Mouse (Mus musculus) MEL (cell line): ENCODE data around the gene Tmbim6. TPM values are rescaled to one million over a fixed set of nuclear protein-coding genes. Genes with fewer than 3 reads are reported as not detected.

Experiments
- DNase-seq: peaks from one replicate; pipeline ENCODE4 v3.0.0; 2011; ENCODE audit warnings: low read depth, low spot score
- H3K27ac ChIP-seq: 2 replicates; pipeline ENCODE4 v1.5.1; 2012; ENCODE audit warnings: low read depth, mild to moderate bottlenecking, control low read depth, low read length, moderate library complexity; ENCODE audit not compliant: control insufficient read depth
- H3K27me3 ChIP-seq, 2 experiments: fragments of 150-350 bp in 1 of 2; sonication (generic) in 1 of 2; 2 replicates each; pipeline ENCODE4 v1.6.1; 2012; ENCODE audit warnings: low read length in 2 of 2, mild to moderate bottlenecking in 2 of 2, improper control_type of control experiment in 1 of 2, moderate library complexity in 1 of 2; ENCODE audit not compliant: insufficient read depth in 2 of 2, control insufficient read depth in 1 of 2
- H3K36me3 ChIP-seq, 2 experiments: 2 replicates each; pipeline ENCODE4 v1.6.1; 2012 to 2014; ENCODE audit warnings: low read length in 2 of 2, improper control_type of control experiment in 1 of 2, inconsistent platforms in 1 of 2, mild to moderate bottlenecking in 1 of 2; ENCODE audit not compliant: insufficient read depth in 2 of 2, control insufficient read depth in 1 of 2
- H3K4me1 ChIP-seq, 2 experiments: fragments of 150-350 bp in 1 of 2; sonication (generic) in 1 of 2; 2 replicates each; pipeline ENCODE4 v1.6.1; 2012; ENCODE audit warnings: low read length in 2 of 2, improper control_type of control experiment in 1 of 2, mild to moderate bottlenecking in 1 of 2; ENCODE audit not compliant: insufficient read depth in 2 of 2, control insufficient read depth in 1 of 2
- H3K4me3 ChIP-seq, 2 experiments: fragments of 150-350 bp in 1 of 2; sonication (generic) in 1 of 2; 2 replicates each; pipeline ENCODE4 v1.5.1; 2012; ENCODE audit warnings: low read depth in 2 of 2, low read length in 2 of 2, mild to moderate bottlenecking in 2 of 2, moderate library complexity in 2 of 2, control low read depth in 1 of 2, improper control_type of control experiment in 1 of 2; ENCODE audit not compliant: control insufficient read depth in 1 of 2, insufficient read depth in 1 of 2
- H3K79me2 ChIP-seq: 2 replicates; pipeline ENCODE4 v1.6.1; 2012; ENCODE audit warnings: mild to moderate bottlenecking, low read length, moderate library complexity; ENCODE audit not compliant: control insufficient read depth, poor library complexity, insufficient read depth
- H3K9ac ChIP-seq: 2 replicates; pipeline ENCODE4 v1.6.1; 2012; ENCODE audit warnings: low read depth, mild to moderate bottlenecking, control low read depth, low read length, moderate library complexity; ENCODE audit not compliant: control insufficient read depth, poor library complexity, severe bottlenecking
- H3K9me3 ChIP-seq: fragments of 150-350 bp; sonication (generic); replicated peaks from 2 replicates; pipeline ENCODE4 v1.6.1; 2012; ENCODE audit warnings: mild to moderate bottlenecking, low read length, improper control_type of control experiment, moderate library complexity; ENCODE audit not compliant: insufficient read depth
- BHLHE40 ChIP-seq: IDR thresholded peaks from 2 replicates; pipeline ENCODE4 v1.6.1; 2012; ENCODE audit warnings: low read depth, mild to moderate bottlenecking, inconsistent platforms, low read length, improper control_type of control experiment, borderline replicate concordance
- E2F4 ChIP-seq: IDR thresholded peaks from 2 replicates; pipeline ENCODE4 v1.6.1; 2011; ENCODE audit warnings: low read depth, low read length, improper control_type of control experiment, borderline replicate concordance
- EP300 ChIP-seq, 2 experiments: IDR thresholded peaks; 2 replicates each; pipeline ENCODE4 v1.6.1; 2011; ENCODE audit warnings: improper control_type of control experiment in 2 of 2, low read length in 2 of 2, low read depth in 1 of 2, mild to moderate bottlenecking in 1 of 2
- GABPA ChIP-seq: IDR thresholded peaks from 2 replicates; pipeline ENCODE4 v1.6.1; 2012; ENCODE audit warnings: low read depth, mild to moderate bottlenecking, inconsistent platforms, low read length, improper control_type of control experiment, moderate library complexity
- GATA1 ChIP-seq: IDR thresholded peaks from 2 replicates; pipeline ENCODE4 v1.6.1; 2011; ENCODE audit warnings: low read depth, low read length, improper control_type of control experiment
- HCFC1 ChIP-seq: IDR thresholded peaks from 2 replicates; pipeline ENCODE4 v1.6.1; 2012; ENCODE audit warnings: low read depth, mild to moderate bottlenecking, inconsistent platforms, low read length, improper control_type of control experiment, moderate library complexity
- MAFK ChIP-seq: IDR thresholded peaks from 2 replicates; pipeline ENCODE4 v1.6.1; 2011; ENCODE audit warnings: low read depth, mild to moderate bottlenecking, low read length, improper control_type of control experiment, borderline replicate concordance
- MAZ ChIP-seq: IDR thresholded peaks from 2 replicates; pipeline ENCODE4 v1.6.1; 2012; ENCODE audit warnings: low read depth, mild to moderate bottlenecking, inconsistent platforms, low read length, improper control_type of control experiment
- MEF2A ChIP-seq: IDR thresholded peaks from 2 replicates; pipeline ENCODE4 v1.6.1; 2014; ENCODE audit warnings: low read depth, mild to moderate bottlenecking, inconsistent platforms, low read length, improper control_type of control experiment; ENCODE audit not compliant: poor library complexity, insufficient replicate concordance, severe bottlenecking; ENCODE audit errors: extremely low read depth
- NRF1 ChIP-seq: IDR thresholded peaks from 2 replicates; pipeline ENCODE4 v1.6.1; 2014; ENCODE audit warnings: low read depth, mild to moderate bottlenecking, inconsistent platforms, low read length, improper control_type of control experiment, moderate library complexity; ENCODE audit not compliant: poor library complexity, insufficient read depth, severe bottlenecking
- POLR2AphosphoS2 ChIP-seq: IDR thresholded peaks from 2 replicates; pipeline ENCODE4 v1.6.1; 2011; ENCODE audit warnings: low read length, improper control_type of control experiment
- SMC3 ChIP-seq: IDR thresholded peaks from 2 replicates; pipeline ENCODE4 v1.6.1; 2011; ENCODE audit warnings: low read depth, low read length, improper control_type of control experiment
- TBP ChIP-seq: IDR thresholded peaks from 2 replicates; pipeline ENCODE4 v1.8.0; 2011; ENCODE audit warnings: low read depth, low read length, improper control_type of control experiment
- UBTF ChIP-seq: IDR thresholded peaks from 2 replicates; pipeline ENCODE4 v1.6.1; 2012; ENCODE audit warnings: low read depth, mild to moderate bottlenecking, inconsistent platforms, low read length, improper control_type of control experiment, moderate library complexity, borderline replicate concordance; ENCODE audit not compliant: insufficient read depth
- USF1 ChIP-seq: IDR thresholded peaks from 2 replicates; pipeline ENCODE4 v1.6.1; 2014; ENCODE audit warnings: low read depth, mild to moderate bottlenecking, inconsistent platforms, low read length, improper control_type of control experiment, moderate library complexity
- ZC3H11A ChIP-seq: IDR thresholded peaks from 2 replicates; pipeline ENCODE4 v1.6.1; 2012; ENCODE audit warnings: low read depth, mild to moderate bottlenecking, inconsistent platforms, low read length, improper control_type of control experiment
- ZKSCAN1 ChIP-seq: IDR thresholded peaks from 2 replicates; pipeline ENCODE4 v1.6.1; 2012; ENCODE audit warnings: low read depth, mild to moderate bottlenecking, inconsistent platforms, low read length, improper control_type of control experiment, moderate library complexity
- ZMIZ1 ChIP-seq: IDR thresholded peaks from 2 replicates; pipeline ENCODE4 v1.6.1; 2012; ENCODE audit warnings: low read depth, mild to moderate bottlenecking, inconsistent platforms, low read length, improper control_type of control experiment, moderate library complexity
- ZNF384 ChIP-seq: IDR thresholded peaks from 2 replicates; pipeline ENCODE4 v1.6.1; 2012; ENCODE audit warnings: low read depth, mild to moderate bottlenecking, inconsistent platforms, low read length, improper control_type of control experiment
- polyA plus RNA-seq, 2 experiments: library from polyadenylated mRNA; stranded (reverse) in 1 of 2; unstranded in 1 of 2; fragments of >175 nt in 1 of 2; fragments of >200 nt in 1 of 2; gene quantifications; 2 replicates each; pipeline versions ENCODE4 v1.2.1 to v1.2.4; 2012; ENCODE audit warnings: low replicate concordance in 2 of 2, low read depth in 1 of 2; ENCODE audit not compliant: insufficient read length in 2 of 2, insufficient read depth in 1 of 2, missing spikeins in 1 of 2
- total RNA-seq: library from RNA; depleted of rRNA; stranded (reverse); fragments of 300-350 nt; gene quantifications from 2 replicates; pipeline ENCODE4 v1.2.3, GENCODE M21; 2012

Tmbim6 gene
- total and polyA plus RNA-seq, 3 experiments: 243 to 339 TPM; not detected in 1

- H3K36me3 ChIP-seq: no peaks in the 10 kb centered on the region
These were observed 40.5 kb downstream of the Tmbim6 start for GRCm38 (mm10) chr15:99433081-99433718.

DNA sequence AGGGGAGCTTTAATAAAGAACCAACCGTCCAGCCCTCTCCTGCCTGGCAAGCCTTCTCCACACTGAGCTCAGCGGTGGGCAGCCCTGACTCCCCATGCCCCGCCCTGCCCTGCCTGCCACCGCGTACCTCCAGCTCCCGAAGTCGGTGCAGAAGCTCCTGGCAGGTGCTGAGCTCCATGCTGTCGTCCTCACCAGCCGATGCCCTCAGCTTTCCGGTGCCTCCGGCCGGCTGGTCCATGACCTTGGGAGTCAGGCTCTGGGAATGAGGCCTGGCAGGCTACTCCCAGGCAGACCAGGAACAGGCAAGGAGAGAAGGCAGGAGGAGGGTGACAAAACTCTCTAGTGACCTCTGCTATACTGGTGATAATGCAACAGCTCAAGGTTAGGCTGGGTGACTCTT lies 41.2 kb downstream of the Tmbim6 start:
- Histone ChIP-seq H3K4me3 (no peak overlapping the region), H3K79me2 (no peaks in the 10 kb centered on the region), H3K36me3 (no peaks in the 10 kb centered on the region), H3K27ac (no peak overlapping the region), H3K4me1 (no peaks in the 10 kb centered on the region), H3K27me3 (no peaks in the 10 kb centered on the region)
- DNase-seq: no peak
- TF ChIP-seq ZKSCAN1 (no peak), UBTF (no peak), HCFC1 (no peak), MAFK (no peak), SMC3 (no peak), MAZ (no peak)
- TF ChIP-seq, all 39 proteins: peak for 0
- no peak overlapping the region for H3K9ac ChIP-seq
- H3K9me3 ChIP-seq: no peaks in the 10 kb centered on the region

More at GRCm38 (mm10) chr15:99433081-99433718, 40.5 kb downstream of the Tmbim6 start:
- Histone ChIP-seq H3K9ac (no peak overlapping the region), H3K27ac (no peak overlapping the region), H3K9me3 (no peaks in the 10 kb centered on the region), H3K27me3 (no peaks in the 10 kb centered on the region), H3K4me3 (no peak overlapping the region), H3K79me2 (no peaks in the 10 kb centered on the region), H3K4me1 (no peaks in the 10 kb centered on the region)
- no peak for TF ChIP-seq ZMIZ1
- no peak for TF ChIP-seq ZKSCAN1
- TF ChIP-seq POLR2AphosphoS2: no peak
- no peak for TF ChIP-seq NRF1
- TF ChIP-seq BHLHE40: no peak
- no peak for TF ChIP-seq USF1
- no peak for TF ChIP-seq ZNF384
- TF ChIP-seq MEF2A: no peak
- TF ChIP-seq TBP: no peak
- TF ChIP-seq E2F4: no peak
- no peak for TF ChIP-seq GABPA
- TF ChIP-seq ZC3H11A: no peak
- no peak for TF ChIP-seq SMC3
- no peak for TF ChIP-seq EP300 (IDR thresholded peaks at IDR 0.05; ENCODE audit: low read depth in 1 of 2, low read length in 2 of 2)
- no peak for TF ChIP-seq GATA1
- no peak for DNase-seq
